Mouse (Mus musculus): ENCODE results near the gene Comt.

DNA sequence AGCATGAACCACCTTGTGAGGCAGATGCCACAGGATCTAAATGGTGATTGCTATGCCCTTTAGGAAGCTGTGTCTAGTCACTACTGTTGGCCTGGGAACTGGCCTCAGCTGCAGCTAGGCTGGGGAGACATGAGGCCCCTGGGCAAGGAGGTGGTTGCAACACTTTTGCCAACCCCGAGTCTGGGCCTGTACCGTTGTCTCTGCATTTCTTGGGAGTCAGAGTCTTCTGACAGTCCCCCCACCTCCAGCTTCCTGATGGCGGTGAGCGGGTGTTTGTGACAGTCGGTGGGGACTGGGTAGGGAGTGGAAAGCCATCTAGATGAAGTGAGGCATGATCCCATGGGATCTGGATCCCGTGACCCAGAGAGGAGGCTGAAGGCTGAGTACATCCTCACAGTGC, 28.8 kb upstream of the Comt start:
- no peak for TF ChIP-seq POLR2A (IDR thresholded peaks at IDR 0.05; ENCODE audit: extremely low read depth, insufficient read depth, low read length)
- TF ChIP-seq CTCF (IDR thresholded peaks at IDR 0.05; ENCODE audit: extremely low read depth, insufficient read depth, low read length), result no peak

All from cortical plate, adult 2 months (tissue).